Mouse (Mus musculus): ENCODE results near the gene Tmem182.

DNA sequence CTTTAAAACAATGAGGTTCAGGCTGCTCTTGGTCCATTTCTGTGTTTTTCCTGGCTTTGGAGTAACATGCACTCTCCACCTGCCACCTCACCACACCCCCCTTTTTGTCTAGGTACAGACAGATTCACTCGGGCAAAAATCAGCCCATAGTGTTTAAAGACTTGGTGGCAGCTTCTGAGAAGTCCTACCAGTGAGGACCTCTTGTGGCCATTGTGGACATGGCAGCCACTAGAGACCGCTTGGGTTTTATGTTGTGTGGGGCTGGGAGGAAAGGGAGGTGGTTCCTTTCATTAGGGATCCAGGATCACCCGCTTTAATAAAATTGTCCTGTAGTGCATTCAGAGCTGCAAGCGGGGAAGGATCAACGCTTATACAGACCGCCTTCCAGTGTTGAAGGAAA lies 36.8 kb upstream of the Tmem182 start:
- TF ChIP-seq SMC3 (IDR thresholded peaks at IDR 0.05; ENCODE audit: low read depth, low read length) (no peak), ZKSCAN1 (IDR thresholded peaks at IDR 0.05; ENCODE audit: borderline replicate concordance, low read depth, low read length) (no peak), CTCF (conservative IDR thresholded peaks at IDR 0.05 in 1 of 2, IDR thresholded peaks at IDR 0.05 in 1 of 2; ENCODE audit: low read depth in 2 of 2, low read length in 2 of 2) (no peak), POLR2A (IDR thresholded peaks at IDR 0.05; ENCODE audit: low read depth, low read length) (no peak)
